Mouse (Mus musculus) adrenal gland, postnatal 14 days (tissue): ENCODE results near the gene Cx3cr1. TPM values are rescaled to one million over a fixed set of nuclear protein-coding genes. Genes with fewer than 3 reads are reported as not detected.

Source experiments
- DNase-seq: peaks from one replicate; pipeline ENCODE4 v3.0.0; 2021; ENCODE audit warnings: mixed read lengths
- total RNA-seq: library from RNA; stranded (reverse); gene quantifications from 2 replicates; pipeline ENCODE4 v1.2.3, GENCODE M21; 2021

Gene Cx3cr1
- total RNA-seq, 1 experiment from 2014 or later, result 2.4 TPM

DNA sequence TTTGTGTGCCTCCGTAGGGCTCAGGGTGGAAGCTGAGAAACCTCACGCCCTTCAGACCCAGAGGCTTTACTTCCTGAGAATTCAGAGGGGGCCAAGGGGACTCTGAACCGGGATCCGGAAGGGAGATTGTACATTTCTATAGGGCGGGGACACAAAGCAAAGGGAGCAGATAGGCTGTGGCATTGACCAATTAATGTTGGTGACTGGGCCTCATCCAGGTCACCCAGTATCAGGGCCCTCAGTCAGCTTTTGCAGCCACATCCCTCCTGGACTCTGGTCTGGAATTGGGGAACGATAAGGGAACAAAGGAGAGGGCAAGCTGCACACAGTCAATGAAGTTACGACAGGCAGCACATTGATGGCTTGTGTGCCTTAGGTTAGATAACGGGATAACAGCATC, 215.5 kb downstream of the Cx3cr1 start:
- no peak for DNase-seq

DNA sequence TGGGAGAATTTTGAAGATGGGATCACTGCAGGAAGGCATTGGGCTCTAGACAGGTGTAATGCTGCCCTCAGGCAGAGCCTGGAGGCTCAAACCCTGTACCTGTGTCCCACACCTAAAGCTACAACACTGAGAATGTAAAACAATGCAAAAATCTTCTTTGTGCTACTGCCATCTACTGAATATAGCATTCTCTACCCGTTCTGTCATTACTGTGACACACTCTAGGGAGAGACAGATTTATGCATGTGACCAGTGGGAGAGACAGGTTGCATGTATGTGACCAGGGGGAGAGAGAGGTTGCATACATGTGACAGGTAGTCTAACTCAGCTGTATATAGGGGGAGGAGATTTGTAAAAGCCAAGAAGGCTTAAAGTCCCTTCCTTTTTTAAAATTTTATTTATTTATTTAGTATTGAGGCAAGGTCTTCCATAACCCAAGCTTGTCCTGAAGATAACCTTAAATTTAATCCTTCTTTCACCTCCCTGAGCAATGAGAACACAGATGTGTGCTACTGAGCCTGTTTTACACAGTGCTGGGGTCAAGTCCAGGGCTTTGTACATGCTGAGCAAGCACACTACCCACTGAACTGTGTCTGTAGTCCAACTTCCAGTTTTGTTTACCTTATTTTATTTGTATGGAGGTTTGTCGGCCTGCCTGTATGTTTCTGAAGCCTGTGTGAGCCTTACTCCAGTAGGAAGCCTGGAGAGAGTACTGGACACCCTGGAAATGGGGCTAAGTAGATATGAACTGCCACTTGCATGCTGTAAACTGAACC, 216.4 kb downstream of the Cx3cr1 start:
- no peak for DNase-seq

GRCm38 (mm10) chr9:119852347-119853030, 217.2 kb downstream of the Cx3cr1 start:
- no peak for DNase-seq

Other genes starting within 250 kb of the Cx3cr1 start
- 0.04 TPM in 1 of 2 replicates, not detected in the other for gene Scn11a, start 244.4 kb downstream of the Cx3cr1 start, total RNA-seq
- gene Wdr48, start 175.0 kb downstream of the Cx3cr1 start, total RNA-seq, result 40.1 and 49.9 TPM in 2 replicates
- 17.0 and 22.3 TPM in 2 replicates for gene Gorasp1, start 132.3 kb downstream of the Cx3cr1 start, total RNA-seq
- gene Ttc21a, start 132.3 kb downstream of the Cx3cr1 start, total RNA-seq, result 0.11 TPM in 2 replicates
- 17.8 and 24.5 TPM in 2 replicates for gene Csrnp1, start 85.2 kb downstream of the Cx3cr1 start, total RNA-seq
- 0.22 and 0.30 TPM in 2 replicates for gene Xirp1, start 46.3 kb downstream of the Cx3cr1 start, total RNA-seq
- 0.41 TPM in 1 of 2 replicates, not detected in the other for gene Ccr8, start 22.2 kb upstream of the Cx3cr1 start, total RNA-seq
- 21.6 and 22.6 TPM in 2 replicates for gene Slc25a38, start 40.5 kb upstream of the Cx3cr1 start, total RNA-seq
- gene Rpsa, start 57.8 kb upstream of the Cx3cr1 start, total RNA-seq, result 729 and 883 TPM in 2 replicates
- 0.15 TPM in 1 of 2 replicates, not detected in the other for gene Mobp, start 79.8 kb upstream of the Cx3cr1 start, total RNA-seq
- gene Myrip, start 231.6 kb upstream of the Cx3cr1 start, total RNA-seq, result 5.7 and 13.3 TPM in 2 replicates